Mouse (Mus musculus) embryo, embryonic 10 days (tissue): ENCODE data around the gene Gm9732.
"Not testable (repeated sequence)": the region's sequence is repeated elsewhere in the genome, so short reads cannot be mapped to it uniquely, and the experiment has no call there.

Source experiments
- DNase-seq: peaks from one replicate; pipeline ENCODE4 v3.0.0-alpha.2; 2015; ENCODE audit warnings: low spot score

The Gm9732 gene

DNA sequence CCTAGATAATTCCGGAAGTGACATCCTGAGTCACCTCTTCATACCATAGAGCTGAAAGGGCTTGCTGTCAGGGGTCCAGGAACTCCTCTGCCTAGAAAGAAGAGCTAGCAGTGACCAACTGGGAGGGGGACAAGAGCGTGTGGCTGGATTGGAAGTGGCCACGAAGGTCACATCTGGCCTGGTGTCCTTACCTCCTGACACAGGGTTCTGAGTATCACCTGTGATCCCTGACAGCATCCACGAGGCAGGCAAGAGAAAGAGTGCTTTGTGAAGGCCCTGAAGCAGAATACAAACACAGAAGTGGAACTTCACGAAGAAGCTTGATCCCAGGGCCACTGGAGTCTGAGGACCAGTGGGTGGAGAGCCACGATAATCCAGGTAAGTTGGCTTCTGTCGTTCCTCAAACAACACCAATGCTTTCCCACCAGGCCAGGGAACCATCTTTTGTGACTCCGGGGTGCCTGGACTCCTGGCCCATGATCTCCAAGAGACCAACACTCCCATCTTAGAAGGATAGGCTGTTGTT, at the start of gene Gm9732:
Gm9732 (plus strand) TSS at position 51 of the 526 bp plus-strand sequence.
- not testable (repeated sequence) for DNase-seq

DNA sequence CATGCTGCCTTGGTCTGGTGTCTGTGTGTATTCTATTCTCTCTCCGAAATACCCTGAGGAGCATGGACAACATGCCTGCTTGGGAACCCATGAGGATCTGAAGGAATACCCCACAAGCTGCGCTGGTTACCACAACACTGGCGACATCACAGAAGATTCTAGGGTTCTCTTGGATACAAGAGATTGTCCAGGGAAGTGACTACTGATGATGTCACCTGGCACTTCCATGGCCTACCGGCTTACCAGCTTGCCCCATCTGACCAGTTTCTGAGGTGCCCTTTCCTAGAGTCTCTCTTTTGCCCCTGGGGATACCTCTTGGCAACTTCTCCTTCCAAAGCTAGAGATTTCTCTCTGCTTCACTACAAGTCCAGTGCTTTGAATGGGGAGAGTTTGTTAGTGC, 39.6 kb upstream of the Gm9732 start, which contains the start of gene Gm8122:
Gm8122 (minus strand) TSS at position 101 of the 400 bp plus-strand sequence.
- not testable (repeated sequence) for DNase-seq

GRCm38 (mm10) chr14:43237769-43238168, 37.1 kb upstream of the Gm9732 start:
- not testable (repeated sequence) for DNase-seq

DNA sequence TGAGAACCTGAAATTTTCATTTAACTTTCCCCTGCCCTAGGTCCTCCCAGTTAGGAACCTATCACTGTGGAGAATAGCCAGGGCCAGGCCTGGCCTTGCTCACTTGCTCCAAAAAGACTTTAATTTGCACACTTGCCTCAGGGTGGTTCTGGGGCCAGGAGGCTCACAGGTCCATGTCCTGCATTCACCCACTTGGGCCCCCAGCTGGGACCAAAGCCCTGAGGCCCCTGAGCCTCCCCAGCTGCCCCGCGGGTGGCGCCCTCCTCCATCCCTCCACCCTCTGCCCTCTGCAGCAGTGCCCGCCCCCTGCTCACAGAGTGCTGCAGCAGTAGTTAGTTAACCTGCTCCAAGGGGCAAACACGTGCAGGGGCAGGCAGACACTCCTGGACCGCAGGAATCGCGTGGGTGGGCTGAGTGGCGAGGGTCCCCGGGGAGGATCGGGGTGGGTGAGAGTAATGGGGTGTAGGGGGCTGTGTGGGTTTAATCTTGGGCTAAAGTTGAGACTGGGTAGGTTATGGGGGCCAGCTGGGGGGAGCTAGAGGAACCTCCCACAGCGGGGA, 25.1 kb upstream of the Gm9732 start:
- not testable (repeated sequence) for DNase-seq

DNA sequence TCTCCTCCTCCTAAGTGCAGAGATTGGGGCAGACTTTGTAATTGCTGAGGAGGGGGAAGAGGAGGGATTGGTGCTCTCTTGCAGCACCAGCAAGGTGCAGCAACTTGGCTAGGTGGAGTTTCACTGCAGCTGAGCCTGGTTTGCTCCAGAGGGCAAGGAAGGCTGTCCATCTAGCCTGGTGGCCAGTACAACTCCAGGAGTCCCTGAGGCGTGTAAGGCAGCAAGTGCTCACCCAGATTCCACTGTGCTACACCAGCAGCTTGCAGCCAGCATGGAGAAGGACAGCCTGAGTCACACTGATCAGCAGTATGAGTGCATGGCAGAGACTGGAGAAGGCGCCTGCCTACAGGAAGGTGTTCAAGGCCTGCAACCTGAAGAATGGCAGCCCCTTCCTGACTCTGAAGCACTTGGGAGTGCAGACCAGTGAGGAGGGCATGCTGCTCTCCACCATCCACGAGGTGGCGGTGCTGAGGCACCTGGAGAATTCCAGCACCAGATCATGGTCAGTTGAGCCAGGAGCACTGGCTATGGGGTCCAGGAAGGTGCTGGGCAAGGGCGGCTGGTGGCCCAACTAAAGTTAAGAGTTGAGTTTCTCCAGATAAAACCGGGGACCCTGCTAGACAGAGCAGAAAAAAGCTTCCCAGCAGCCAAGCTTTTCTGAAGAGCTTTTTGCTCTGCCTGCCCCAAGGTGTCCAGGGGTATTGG, 24.1 kb upstream of the Gm9732 start:
- not testable (repeated sequence) for DNase-seq

GRCm38 (mm10) chr14:43256511-43256910, 18.3 kb upstream of the Gm9732 start:
- not testable (repeated sequence) for DNase-seq

DNA sequence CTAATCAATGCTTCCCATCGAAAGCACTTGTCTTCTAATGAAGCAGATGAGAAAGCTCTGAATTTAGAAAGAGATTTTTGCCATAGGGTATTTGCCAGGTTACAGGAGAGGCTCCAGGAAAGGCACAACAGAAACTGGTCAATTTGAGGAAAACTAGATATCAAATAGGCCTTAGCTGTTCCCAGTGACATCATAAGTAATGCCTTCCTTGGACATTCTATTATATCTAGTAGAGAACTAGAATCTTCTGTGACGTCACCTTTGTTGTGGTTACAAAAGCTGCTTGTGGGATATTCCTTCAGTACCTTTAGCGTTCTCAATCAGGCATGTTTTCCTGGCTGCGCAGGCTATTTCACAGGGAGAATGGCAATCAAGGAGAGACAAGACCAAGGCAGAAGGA, 16.5 kb upstream of the Gm9732 start, which contains the start of gene Gm8126:
Gm8126 (plus strand) TSS at position 301 of the 400 bp plus-strand sequence.
- not testable (repeated sequence) for DNase-seq

DNA sequence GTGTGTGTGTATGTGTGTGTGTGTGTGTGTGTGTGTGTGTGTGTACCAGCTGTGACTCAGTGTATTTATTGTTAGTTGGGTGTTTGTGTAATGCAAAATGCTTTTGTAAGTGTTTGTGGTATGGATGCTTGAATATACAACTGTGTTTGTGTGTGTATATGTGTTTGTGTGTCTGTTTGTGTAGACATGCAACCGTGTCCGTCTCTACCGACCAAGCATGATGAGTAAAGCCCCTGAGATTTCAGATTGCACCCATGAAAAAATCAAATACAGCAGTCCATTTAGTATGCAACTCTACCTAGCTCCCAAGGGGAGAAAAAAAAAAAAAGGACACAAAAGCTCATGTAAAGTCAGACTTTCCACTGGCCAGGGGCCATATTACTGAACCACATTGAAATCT, 11.4 kb upstream of the Gm9732 start:
- DNase-seq = not testable (repeated sequence)

- not testable (repeated sequence) for DNase-seq
These were observed 6.2 kb upstream of the Gm9732 start for GRCm38 (mm10) chr14:43268521-43269084.

GRCm38 (mm10) chr14:43269211-43269610, 5.6 kb upstream of the Gm9732 start:
- not testable (repeated sequence) for DNase-seq

DNA sequence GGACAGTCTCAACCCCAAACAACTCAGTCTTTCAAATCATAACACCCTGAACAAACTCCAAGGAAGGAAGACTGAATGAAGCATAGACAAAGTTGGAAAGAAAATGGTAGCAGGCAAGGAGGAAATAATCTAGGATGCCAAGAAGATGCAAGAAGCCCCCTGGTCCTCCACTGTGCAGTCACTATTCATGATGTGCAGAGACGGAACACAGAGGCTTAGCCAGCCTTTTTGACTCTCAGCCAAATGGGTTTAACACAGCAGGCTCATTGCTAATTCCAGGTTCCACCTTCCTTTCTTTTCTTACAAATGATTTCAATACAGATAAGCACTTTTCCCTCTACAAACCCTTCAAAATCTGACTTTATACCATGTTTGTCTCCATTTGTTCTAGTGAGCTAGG, 1.7 kb upstream of the Gm9732 start:
- DNase-seq = not testable (repeated sequence)

DNA sequence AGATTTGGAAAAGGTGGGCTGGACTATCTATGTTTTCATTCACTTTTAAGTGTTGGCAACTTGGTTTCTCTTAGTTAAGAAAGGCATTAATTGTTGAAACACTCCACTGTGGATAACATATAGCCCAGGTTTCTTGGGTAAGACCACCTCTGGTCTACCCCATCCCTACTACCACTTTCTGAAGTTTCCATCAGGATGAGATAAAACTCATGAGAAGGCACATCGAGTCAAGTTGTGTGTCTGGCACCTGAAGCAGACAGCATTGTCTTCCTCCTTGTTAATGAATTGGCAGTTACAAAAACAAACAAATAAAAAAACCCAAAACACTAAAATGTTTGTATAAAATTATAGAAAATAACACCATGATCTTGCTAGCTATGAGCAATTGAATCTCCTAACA, 916 bp downstream of the Gm9732 start:
- DNase-seq = not testable (repeated sequence)

- not testable (repeated sequence) for DNase-seq
These were observed 2.6 kb downstream of the Gm9732 start for GRCm38 (mm10) chr14:43277468-43277867.

DNA sequence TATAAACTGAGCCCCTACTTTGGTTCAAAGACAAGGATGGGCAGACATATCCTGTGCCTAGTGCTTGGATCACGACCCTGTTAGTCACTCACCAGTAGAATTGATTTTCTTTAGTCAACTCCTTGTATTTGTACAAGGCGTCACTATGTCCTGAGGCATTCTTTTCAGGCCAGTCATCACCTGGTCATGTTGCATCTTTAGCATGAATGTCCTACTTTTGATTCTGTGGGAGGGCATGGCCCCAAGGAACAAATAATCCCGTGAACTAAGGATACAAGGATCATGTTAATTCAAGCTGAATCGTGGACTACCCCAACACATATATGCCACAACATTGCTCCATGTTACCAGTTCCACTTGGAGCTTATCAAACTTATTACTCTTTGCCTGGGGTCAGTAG, 3.3 kb downstream of the Gm9732 start:
- DNase-seq = not testable (repeated sequence)

- DNase-seq = not testable (repeated sequence)
These were observed 3.8 kb downstream of the Gm9732 start for GRCm38 (mm10) chr14:43278681-43279080.

GRCm38 (mm10) chr14:43293503-43293902, 18.7 kb downstream of the Gm9732 start, which contains the start of gene Gm8127:
Gene Gm8127, minus strand, starts transcription at chr14:43293832.
- not testable (repeated sequence) for DNase-seq

GRCm38 (mm10) chr14:43319516-43319915, 44.7 kb downstream of the Gm9732 start:
- not testable (repeated sequence) for DNase-seq

GRCm38 (mm10) chr14:43328603-43329002, 53.8 kb downstream of the Gm9732 start:
- not testable (repeated sequence) for DNase-seq

DNA sequence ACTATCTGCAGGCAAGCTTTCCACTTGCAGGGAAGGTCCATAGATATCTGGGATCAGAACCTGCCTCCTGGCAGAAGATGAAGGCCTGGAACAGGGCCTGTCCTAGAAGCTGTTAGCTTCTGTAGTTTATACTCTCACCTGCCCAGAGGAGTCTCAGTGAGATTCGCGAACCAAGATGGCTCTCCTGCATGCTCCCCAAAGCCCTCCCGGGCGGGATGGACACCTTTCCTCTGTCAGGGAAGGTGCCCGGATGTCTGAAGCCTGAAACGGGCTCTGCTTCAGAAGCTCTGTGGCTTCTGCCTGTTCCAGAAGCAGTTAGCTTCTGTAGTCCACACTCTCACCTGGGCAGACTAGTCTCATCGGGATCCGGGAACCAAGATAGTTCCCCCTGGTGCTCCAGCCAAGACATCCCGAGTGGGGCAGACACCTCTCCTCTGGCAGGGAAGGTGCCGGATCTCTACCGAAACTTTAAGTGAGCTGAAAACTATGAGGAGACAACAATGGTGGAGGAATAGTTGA, 56.6 kb downstream of the Gm9732 start:
- DNase-seq = not testable (repeated sequence)

GRCm38 (mm10) chr14:43337646-43338045, 62.8 kb downstream of the Gm9732 start:
- DNase-seq = not testable (repeated sequence)

DNA sequence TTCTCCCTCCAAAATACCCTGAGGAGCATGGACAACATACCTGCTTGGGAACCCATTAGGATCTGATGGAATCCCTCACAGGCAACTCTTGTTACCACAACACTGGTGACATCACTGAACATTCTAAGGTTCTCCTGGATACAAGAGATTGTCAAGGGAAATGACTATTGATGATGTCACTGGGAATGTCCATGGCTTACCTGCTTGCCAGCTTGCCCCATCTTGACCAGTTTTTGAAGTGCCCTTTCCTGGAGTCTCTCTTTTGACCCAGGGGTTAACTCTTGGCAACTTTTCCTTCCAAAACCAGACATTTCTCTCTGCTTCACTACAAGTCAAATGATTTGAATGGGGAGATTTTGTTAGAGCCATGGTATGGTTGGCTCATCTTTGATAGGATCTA, 72.9 kb downstream of the Gm9732 start, which contains the start of gene 1700001F09Rik:
1700001F09Rik (minus strand) TSS at position 101 of the 400 bp plus-strand sequence.
- DNase-seq = not testable (repeated sequence)

- DNase-seq = not testable (repeated sequence)
These were observed 78.1 kb downstream of the Gm9732 start for GRCm38 (mm10) chr14:43352944-43353343.
